Mouse (Mus musculus): ENCODE results near the gene Fam131a. TPM values are rescaled to one million over a fixed set of nuclear protein-coding genes. Genes with fewer than 3 reads are reported as not detected.

The Fam131a gene
- total and polyA plus RNA-seq, 3 experiments: 22.2 to 31.3 (median 24.6) TPM

DNA sequence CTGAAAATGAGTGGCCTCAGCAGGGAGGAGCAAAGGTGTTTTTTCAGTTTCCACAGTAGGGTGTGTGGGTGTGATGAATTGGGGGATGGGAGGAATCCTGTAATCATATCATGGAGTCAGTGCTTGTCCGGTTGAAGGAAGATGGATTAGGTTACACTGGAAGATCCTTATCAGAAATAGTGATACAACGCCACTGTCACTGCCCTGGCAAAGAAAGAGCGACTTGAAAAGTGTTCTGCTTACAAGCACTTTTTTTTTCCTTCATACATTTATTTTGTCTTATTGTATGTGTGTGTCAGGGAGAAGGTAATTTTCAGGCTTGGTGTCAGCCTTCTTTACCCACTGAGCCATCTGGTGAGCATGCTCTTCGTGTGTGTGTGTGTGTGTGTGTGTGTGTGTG lies 29.7 kb downstream of the Fam131a start:
- Histone ChIP-seq H3K4me1 (ENCODE audit: control insufficient read depth, insufficient read depth, low read length) (peaks cover 2% of the 10 kb centered on the region), H3K36me3 (ENCODE audit: control insufficient read depth, insufficient read depth, low read length) (no peaks in the 10 kb centered on the region), H3K27me3 (ENCODE audit: control insufficient read depth, insufficient read depth, low read length) (no peaks in the 10 kb centered on the region), H3K9ac (ENCODE audit: low read depth, low read length) (no peak overlapping the region), H3K79me2 (replicated peaks; ENCODE audit: control insufficient read depth, insufficient read depth, low read length) (no peaks in the 10 kb centered on the region), H3K4me3 (no peak overlapping the region), H3K27ac (no peak overlapping the region)
- no peak for TF ChIP-seq EP300 (IDR thresholded peaks at IDR 0.05; ENCODE audit: insufficient read depth, low read depth, low read length)
- no peak for TF ChIP-seq CTCF (IDR thresholded peaks at IDR 0.05)
- no peak for TF ChIP-seq POLR2A (IDR thresholded peaks at IDR 0.05; ENCODE audit: insufficient read depth, low read depth, low read length)
- WGBS: 74% methylated on average over 4 of the region's 4 CpGs
- intact Hi-C loops (cut with DNase I): no loop called here
- no peak for DNase-seq

DNA sequence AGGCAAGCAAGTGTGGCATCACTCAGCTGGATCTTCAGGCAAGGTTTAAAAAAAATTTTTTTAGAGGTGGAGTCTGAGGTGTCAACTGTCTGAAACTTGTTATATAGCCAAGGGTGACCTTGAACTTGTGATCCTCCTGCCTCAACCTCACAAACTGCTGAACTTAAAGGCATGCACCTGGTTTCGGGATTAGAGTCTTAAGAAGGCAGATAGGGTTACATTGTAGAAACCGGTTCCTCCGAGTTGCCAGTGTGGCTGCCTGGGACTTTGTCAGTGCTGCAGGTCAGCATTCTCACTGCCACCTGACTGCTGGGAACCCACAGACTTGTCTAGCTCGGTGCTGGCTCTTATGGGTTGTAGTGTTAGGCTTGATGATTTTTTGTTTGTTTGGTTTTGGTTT lies 30.2 kb downstream of the Fam131a start:
- intact Hi-C loops (cut with DNase I): no loop called here
- WGBS: 61% methylated on average over 4 of the region's 4 CpGs
- Histone ChIP-seq H3K27me3 (ENCODE audit: control insufficient read depth, insufficient read depth, low read length) (no peaks in the 10 kb centered on the region), H3K27ac (no peak overlapping the region), H3K36me3 (ENCODE audit: control insufficient read depth, insufficient read depth, low read length) (no peaks in the 10 kb centered on the region), H3K4me3 (no peak overlapping the region), H3K9ac (ENCODE audit: low read depth, low read length) (no peak overlapping the region), H3K79me2 (replicated peaks; ENCODE audit: control insufficient read depth, insufficient read depth, low read length) (no peaks in the 10 kb centered on the region), H3K4me1 (ENCODE audit: control insufficient read depth, insufficient read depth, low read length) (peaks cover 2% of the 10 kb centered on the region)
- TF ChIP-seq EP300 (IDR thresholded peaks at IDR 0.05; ENCODE audit: insufficient read depth, low read depth, low read length) (no peak), POLR2A (IDR thresholded peaks at IDR 0.05; ENCODE audit: insufficient read depth, low read depth, low read length) (no peak)
- no peak for DNase-seq

DNA sequence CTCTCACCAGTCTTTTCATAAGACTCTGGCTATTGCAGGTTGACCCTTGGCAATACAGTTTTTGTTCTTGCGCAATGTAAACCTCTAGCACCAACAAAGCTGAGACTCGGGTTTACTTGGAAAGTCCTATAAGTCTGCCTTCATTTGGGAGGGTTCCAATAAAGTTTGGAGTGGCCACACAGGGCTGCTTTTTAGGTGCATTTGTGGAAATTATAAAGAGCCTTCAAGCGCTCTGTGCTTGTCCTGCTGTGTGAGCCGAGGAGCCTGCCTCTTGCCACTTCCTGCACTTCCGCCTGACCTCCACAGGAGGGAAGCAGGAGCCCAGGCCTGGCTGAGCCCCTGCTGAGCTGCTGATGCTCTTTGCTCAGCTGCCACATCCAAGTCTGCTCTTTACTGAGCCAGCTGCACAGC lies 31.3 kb downstream of the Fam131a start:
- Histone ChIP-seq H3K27ac (no peak overlapping the region), H3K27me3 (ENCODE audit: control insufficient read depth, insufficient read depth, low read length) (no peaks in the 10 kb centered on the region), H3K4me1 (ENCODE audit: control insufficient read depth, insufficient read depth, low read length) (no peaks in the 10 kb centered on the region), H3K9ac (ENCODE audit: low read depth, low read length) (no peak overlapping the region), H3K4me3 (no peak overlapping the region), H3K79me2 (replicated peaks; ENCODE audit: control insufficient read depth, insufficient read depth, low read length) (no peaks in the 10 kb centered on the region), H3K36me3 (ENCODE audit: control insufficient read depth, insufficient read depth, low read length) (no peaks in the 10 kb centered on the region)
- intact Hi-C loops (cut with DNase I): loop anchor here (2.0 kb wide), 1 partner anchor 36 kb away; no protein-coding TSS in a partner anchor
- TF ChIP-seq CTCF (IDR thresholded peaks at IDR 0.05) (peak; percentile 91), POLR2A (IDR thresholded peaks at IDR 0.05; ENCODE audit: insufficient read depth, low read depth, low read length) (no peak), EP300 (IDR thresholded peaks at IDR 0.05; ENCODE audit: insufficient read depth, low read depth, low read length) (peak; percentile 81)
- WGBS: 35% methylated on average over 5 of the region's 5 CpGs
- DNase-seq: peak; percentile 67 to 75

DNA sequence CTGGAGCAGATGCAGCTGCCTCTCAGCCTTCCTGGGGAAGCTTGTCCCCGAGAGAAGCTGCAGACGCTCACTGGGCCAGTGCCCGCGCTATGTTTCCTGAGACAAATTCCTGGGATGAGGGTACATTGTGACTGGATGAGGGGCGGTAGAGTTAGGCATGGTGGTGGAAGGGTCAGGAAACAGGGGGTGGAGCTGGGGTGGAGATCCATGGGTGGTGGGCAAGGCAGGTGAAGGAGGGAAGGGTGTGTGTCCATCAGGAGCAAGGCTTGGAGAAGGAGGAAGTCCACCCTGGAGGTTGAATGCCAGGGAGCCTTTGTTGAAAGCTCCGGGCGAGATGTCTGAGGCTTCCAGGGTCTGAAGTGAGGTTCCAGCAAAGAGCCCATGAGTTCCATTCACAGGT lies 32.3 kb downstream of the Fam131a start:
- H3K36me3 ChIP-seq (ENCODE audit: control insufficient read depth, insufficient read depth, low read length): no peaks in the 10 kb centered on the region
- no peak overlapping the region for H3K9ac ChIP-seq (ENCODE audit: low read depth, low read length)
- no peak for TF ChIP-seq CTCF (IDR thresholded peaks at IDR 0.05)
- TF ChIP-seq EP300 (IDR thresholded peaks at IDR 0.05; ENCODE audit: insufficient read depth, low read depth, low read length): no peak
- no peak for TF ChIP-seq POLR2A (IDR thresholded peaks at IDR 0.05; ENCODE audit: insufficient read depth, low read depth, low read length)
- H3K4me3 ChIP-seq: no peak overlapping the region
- no peak for DNase-seq
- H3K27me3 ChIP-seq (ENCODE audit: control insufficient read depth, insufficient read depth, low read length): no peaks in the 10 kb centered on the region
- H3K79me2 ChIP-seq (replicated peaks; ENCODE audit: control insufficient read depth, insufficient read depth, low read length): no peaks in the 10 kb centered on the region
- WGBS: 72% methylated on average over 7 of the region's 7 CpGs
- no peaks in the 10 kb centered on the region for H3K4me1 ChIP-seq (ENCODE audit: control insufficient read depth, insufficient read depth, low read length)
- no peak overlapping the region for H3K27ac ChIP-seq
- intact Hi-C loops (cut with DNase I): loop anchor here (2.0 kb wide), 1 partner anchor 35 kb away; no protein-coding TSS in a partner anchor

DNA sequence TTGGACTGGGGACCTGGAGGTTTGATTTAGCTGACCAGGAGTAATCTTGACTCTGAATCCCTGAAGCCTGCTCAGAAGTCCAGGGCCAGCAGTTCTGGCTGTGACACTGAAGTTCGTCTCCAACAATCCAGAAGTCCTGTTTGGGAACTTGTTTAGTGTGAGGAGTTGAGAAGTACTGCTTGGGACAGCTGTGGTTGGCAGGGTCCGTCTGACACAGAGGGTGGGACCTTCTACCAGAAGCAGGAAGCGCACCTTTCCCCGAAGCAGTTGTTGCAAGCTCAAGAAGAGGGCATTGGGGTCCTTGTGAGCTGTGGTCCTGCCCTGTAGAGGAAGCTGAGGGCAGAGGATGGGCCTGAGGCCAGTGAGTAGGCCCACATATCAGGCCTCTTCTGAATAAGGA lies 32.7 kb downstream of the Fam131a start:
- no peaks in the 10 kb centered on the region for H3K36me3 ChIP-seq (ENCODE audit: control insufficient read depth, insufficient read depth, low read length)
- WGBS: 58% methylated on average over 4 of the region's 4 CpGs
- no peaks in the 10 kb centered on the region for H3K79me2 ChIP-seq (replicated peaks; ENCODE audit: control insufficient read depth, insufficient read depth, low read length)
- peak overlapping the region; percentile 49; the same call in 1 of the 2 replicates for H3K27ac ChIP-seq
- TF ChIP-seq POLR2A (IDR thresholded peaks at IDR 0.05; ENCODE audit: insufficient read depth, low read depth, low read length): no peak
- TF ChIP-seq CTCF (IDR thresholded peaks at IDR 0.05): no peak
- TF ChIP-seq EP300 (IDR thresholded peaks at IDR 0.05; ENCODE audit: insufficient read depth, low read depth, low read length): no peak
- peak in 1 of 2 experiments; percentile 7 for DNase-seq
- no peak overlapping the region for H3K4me3 ChIP-seq
- H3K4me1 ChIP-seq (ENCODE audit: control insufficient read depth, insufficient read depth, low read length): no peaks in the 10 kb centered on the region
- H3K9ac ChIP-seq (ENCODE audit: low read depth, low read length): no peak overlapping the region
- H3K27me3 ChIP-seq (ENCODE audit: control insufficient read depth, insufficient read depth, low read length): no peaks in the 10 kb centered on the region
- intact Hi-C loops (cut with DNase I): loop anchor here (2.0 kb wide), 1 partner anchor 35 kb away; no protein-coding TSS in a partner anchor

GRCm38 (mm10) chr16:20726384-20726783 lies 33.3 kb downstream of the Fam131a start:
- Histone ChIP-seq H3K27ac (peak overlapping the region; percentile 49; the same call in 1 of the 2 replicates), H3K27me3 (ENCODE audit: control insufficient read depth, insufficient read depth, low read length) (no peaks in the 10 kb centered on the region), H3K36me3 (ENCODE audit: control insufficient read depth, insufficient read depth, low read length) (no peaks in the 10 kb centered on the region), H3K4me1 (ENCODE audit: control insufficient read depth, insufficient read depth, low read length) (no peaks in the 10 kb centered on the region), H3K79me2 (replicated peaks; ENCODE audit: control insufficient read depth, insufficient read depth, low read length) (no peaks in the 10 kb centered on the region), H3K4me3 (no peak overlapping the region), H3K9ac (ENCODE audit: low read depth, low read length) (no peak overlapping the region)
- intact Hi-C loops (cut with DNase I): no loop called here
- peak in 1 of 2 experiments; percentile 28 for DNase-seq
- 46% methylated on average over 1 of the region's 1 CpGs for WGBS
- no peak for TF ChIP-seq EP300 (IDR thresholded peaks at IDR 0.05; ENCODE audit: insufficient read depth, low read depth, low read length)
- no peak for TF ChIP-seq POLR2A (IDR thresholded peaks at IDR 0.05; ENCODE audit: insufficient read depth, low read depth, low read length)
- no peak for TF ChIP-seq CTCF (IDR thresholded peaks at IDR 0.05)
